Mouse (Mus musculus) limb, embryonic 14.5 days (tissue): ENCODE measurements around the gene Nfkbia. TPM values are rescaled to one million over a fixed set of nuclear protein-coding genes. Genes with fewer than 3 reads are reported as not detected.
A peak's percentile ranks its signal among the peaks of the same experiment; 100 is the strongest.

Experiments
- ATAC-seq: fragments of 200-750 bp; cut with Nextera tagmentation; 2 replicates; pipeline ENCODE4 v1.8.0; 2017; ENCODE audit warnings: low read depth, moderate number of reproducible peaks, moderate TSS enrichment; ENCODE audit not compliant: low FRiP score
- DNase-seq: peaks from one replicate; pipeline ENCODE4 v3.0.0-alpha.2; 2015; ENCODE audit warnings: low spot score
- H3K27ac ChIP-seq: fragments of 300-500 bp; sonication (generic); replicated peaks from 2 replicates; pipeline ENCODE4 v1.5.1; 2014; ENCODE audit warnings: low read depth, mild to moderate bottlenecking, low read length, moderate library complexity, mixed read lengths
- H3K27me3 ChIP-seq: fragments of 300-500 bp; sonication (generic); 2 replicates; pipeline ENCODE4 v1.6.1; 2014; ENCODE audit warnings: low read length, mixed read lengths; ENCODE audit not compliant: control insufficient read depth, insufficient read depth
- H3K36me3 ChIP-seq: fragments of 300-500 bp; sonication (generic); 2 replicates; pipeline ENCODE4 v1.6.1; 2014; ENCODE audit warnings: mild to moderate bottlenecking, low read length, moderate library complexity, mixed read lengths; ENCODE audit not compliant: control insufficient read depth, insufficient read depth
- H3K4me1 ChIP-seq: fragments of 300-500 bp; sonication (generic); 2 replicates; pipeline ENCODE4 v1.6.1; 2014; ENCODE audit warnings: antibody characterized with exemption, low read length, mixed read lengths; ENCODE audit not compliant: control insufficient read depth, insufficient read depth
- H3K4me2 ChIP-seq: fragments of 300-500 bp; sonication (generic); replicated peaks from 2 replicates; pipeline ENCODE4 v1.6.1; 2014; ENCODE audit warnings: low read depth, mild to moderate bottlenecking, low read length, moderate library complexity; ENCODE audit not compliant: severe bottlenecking
- H3K4me3 ChIP-seq: fragments of 300-500 bp; sonication (generic); replicated peaks from 2 replicates; pipeline ENCODE4 v1.5.1; 2014; ENCODE audit warnings: low read length
- H3K9ac ChIP-seq: fragments of 300-500 bp; sonication (generic); 2 replicates; pipeline ENCODE4 v1.6.1; 2014; ENCODE audit warnings: mild to moderate bottlenecking, low read depth, low read length, moderate library complexity; ENCODE audit not compliant: severe bottlenecking
- H3K9me3 ChIP-seq: fragments of 300-500 bp; sonication (generic); 2 replicates; pipeline ENCODE4 v1.6.1; 2016; ENCODE audit warnings: low read length; ENCODE audit not compliant: control insufficient read depth
- POLR2A ChIP-seq: fragments of 200-500 bp; IDR thresholded peaks from 2 replicates; pipeline ENCODE4 v1.8.0; 2012; ENCODE audit warnings: inconsistent platforms, mild to moderate bottlenecking, moderate library complexity, borderline replicate concordance; ENCODE audit not compliant: insufficient read depth, insufficient read length; ENCODE audit errors: extremely low read depth
- WGBS: fragments of 180-500 bp; shearing (Covaris S2); extraction: QIAGEN DNeasy Blood & Tissue Kit; methylation state at CpG from one replicate; pipeline ENCODE4 v1.1.7; 2014; 5-methylcytosine and 5-hydroxymethylcytosine counted together
- polyA plus RNA-seq, 2 experiments: library from polyadenylated mRNA; depleted of rRNA in 1 of 2; stranded (reverse) in 1 of 2; unstranded in 1 of 2; fragments of >200 nt; fragmentation: Nextera tagmentation in 1 of 2; extraction: Ambion mirVana in 1 of 2; gene quantifications; 2 replicates each; pipeline versions ENCODE4 v1.2.1 to v1.2.3; 2012 to 2014

Nfkbia gene
- polyA plus RNA-seq, 2 experiments = 76.0 to 111 TPM

DNA sequence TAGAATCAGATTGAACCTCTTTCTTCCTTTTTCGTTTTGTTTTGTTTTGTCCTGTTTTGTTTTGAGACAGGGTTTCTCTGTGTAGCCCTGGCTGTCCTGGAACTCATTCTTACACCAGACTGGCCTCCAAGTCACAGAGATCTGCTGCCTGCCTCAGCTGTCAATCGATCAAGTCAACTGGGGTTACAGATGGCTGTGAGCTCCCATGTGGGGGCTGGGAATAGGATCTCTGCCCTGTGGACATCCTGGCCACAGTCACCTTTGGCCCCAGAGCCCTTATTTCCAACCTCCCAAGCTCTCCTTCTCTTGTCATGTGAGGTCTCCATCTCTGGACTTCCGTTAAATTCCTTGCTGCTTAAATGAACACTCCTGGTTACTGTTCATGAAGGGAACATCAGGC lies 13.5 kb downstream of the Nfkbia start:
- DNase-seq = no peak
- no peak overlapping the region for H3K27ac ChIP-seq
- no peak overlapping the region for H3K4me3 ChIP-seq
- no peaks in the 10 kb centered on the region for H3K9me3 ChIP-seq
- no peak for TF ChIP-seq POLR2A
- H3K27me3 ChIP-seq = no peaks in the 10 kb centered on the region
- H3K4me1 ChIP-seq = peaks cover 2% of the 10 kb centered on the region
- H3K4me2 ChIP-seq = no peak overlapping the region
- WGBS = 77% methylated on average over 3 of the region's 3 CpGs
- no peak overlapping the region for H3K9ac ChIP-seq
- H3K36me3 ChIP-seq = no peaks in the 10 kb centered on the region
- ATAC-seq = no peak

DNA sequence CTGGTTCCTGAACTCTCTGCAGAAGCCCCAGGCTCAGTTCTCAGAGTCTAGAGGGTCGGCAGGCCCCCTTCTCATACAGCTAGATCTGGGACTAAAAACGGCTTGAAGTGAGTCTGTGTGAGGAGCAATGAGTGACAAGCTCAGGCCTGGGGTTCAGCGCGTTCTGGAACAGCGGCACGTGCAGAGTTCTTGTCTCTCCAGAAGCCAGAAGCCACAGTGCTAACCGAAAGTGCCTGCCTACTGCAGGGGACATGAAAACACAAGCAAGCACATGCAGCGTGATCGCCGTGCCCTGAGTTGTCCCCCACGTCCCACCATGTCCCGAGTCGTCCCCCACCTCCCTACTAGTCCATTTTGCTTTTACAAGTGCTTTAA lies 18.3 kb downstream of the Nfkbia start:
- Histone ChIP-seq H3K9ac (no peak overlapping the region), H3K36me3 (no peaks in the 10 kb centered on the region), H3K4me1 (peaks cover 11% of the 10 kb centered on the region; the same call in 1 of the 2 replicates), H3K4me3 (no peak overlapping the region), H3K27me3 (no peaks in the 10 kb centered on the region), H3K9me3 (no peaks in the 10 kb centered on the region), H3K4me2 (no peak overlapping the region), H3K27ac (no peak overlapping the region)
- ATAC-seq (no peak), DNase-seq (no peak)
- TF ChIP-seq POLR2A = no peak
- WGBS = 74% methylated on average over 13 of the region's 13 CpGs

DNA sequence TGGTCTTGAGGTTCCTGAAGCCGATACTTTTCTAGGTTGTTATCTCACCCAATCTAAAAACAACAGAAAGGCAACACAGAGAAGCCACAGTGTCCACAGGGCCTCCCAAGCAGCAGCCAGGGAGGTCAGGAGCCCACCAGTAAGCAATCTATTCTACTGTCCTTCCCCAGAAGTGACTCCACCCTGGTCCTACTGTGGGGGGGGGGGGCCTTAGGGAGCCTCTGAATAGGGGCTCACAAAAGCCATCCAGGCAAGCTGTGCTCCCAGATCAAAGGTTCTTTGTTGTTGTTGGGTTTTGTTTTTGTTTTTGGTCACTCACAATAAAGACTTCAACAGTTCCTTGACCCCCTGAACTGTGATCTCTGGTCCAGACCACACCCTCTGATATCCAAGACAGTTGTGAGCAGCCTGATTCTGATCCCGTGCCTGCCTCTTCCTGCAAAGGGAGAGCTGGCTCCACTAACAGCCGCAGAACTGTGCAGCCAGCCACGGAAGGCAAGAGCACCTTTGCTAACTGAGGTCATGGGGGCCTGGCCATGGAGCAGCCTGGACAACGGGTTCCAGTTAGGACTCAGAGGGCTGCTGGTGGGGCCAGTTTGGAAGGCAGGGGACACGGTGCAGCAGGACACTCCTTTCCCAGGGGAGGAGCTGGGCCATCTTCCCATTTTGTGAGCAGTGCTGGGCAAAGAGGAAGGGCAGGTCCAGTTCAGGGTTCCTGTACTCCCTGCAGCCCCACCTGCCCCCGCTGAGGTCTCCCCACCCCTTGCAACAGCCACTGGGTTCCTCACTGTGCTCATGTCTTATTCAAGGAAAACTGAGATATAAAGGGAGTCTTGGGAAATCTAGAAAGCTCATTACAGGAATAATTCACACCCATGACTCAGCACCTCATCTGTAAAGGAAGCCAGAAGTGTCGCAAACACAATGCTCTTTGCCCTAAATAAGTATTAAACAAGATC lies 18.9 kb downstream of the Nfkbia start:
- no peak for TF ChIP-seq POLR2A
- ATAC-seq (no peak), DNase-seq (no peak)
- Histone ChIP-seq H3K4me3 (no peak overlapping the region), H3K27ac (no peak overlapping the region), H3K9ac (peak overlapping the region; percentile 40; the same call in 1 of the 2 replicates), H3K4me2 (no peak overlapping the region), H3K36me3 (no peaks in the 10 kb centered on the region), H3K9me3 (no peaks in the 10 kb centered on the region), H3K4me1 (peaks cover 11% of the 10 kb centered on the region; the same call in 1 of the 2 replicates), H3K27me3 (no peaks in the 10 kb centered on the region)
- 32% methylated on average over 8 of the region's 8 CpGs for WGBS

- 81% methylated on average over 9 of the region's 9 CpGs for WGBS
- no peak overlapping the region for H3K4me3 ChIP-seq
- peaks cover 14% of the 10 kb centered on the region; the same call in 1 of the 2 replicates for H3K4me1 ChIP-seq
- DNase-seq (no peak), ATAC-seq (no peak)
- no peak for TF ChIP-seq POLR2A
- H3K36me3 ChIP-seq = no peaks in the 10 kb centered on the region
- no peak overlapping the region for H3K4me2 ChIP-seq
- no peaks in the 10 kb centered on the region for H3K27me3 ChIP-seq
- no peak overlapping the region for H3K27ac ChIP-seq
- H3K9ac ChIP-seq = no peak overlapping the region
- H3K9me3 ChIP-seq = no peaks in the 10 kb centered on the region
Measured at GRCm38 (mm10) chr12:55471344-55471743, 21.1 kb downstream of the Nfkbia start.

- ATAC-seq = no peak
- peaks cover 17% of the 10 kb centered on the region for H3K4me1 ChIP-seq
- H3K4me2 ChIP-seq = no peak overlapping the region
- TF ChIP-seq POLR2A = no peak
- H3K27me3 ChIP-seq = no peaks in the 10 kb centered on the region
- no peak overlapping the region for H3K9ac ChIP-seq
- H3K36me3 ChIP-seq = no peaks in the 10 kb centered on the region
- no peaks in the 10 kb centered on the region for H3K9me3 ChIP-seq
- 44% methylated on average over 5 of the region's 5 CpGs for WGBS
- no peak overlapping the region for H3K4me3 ChIP-seq
- H3K27ac ChIP-seq = no peak overlapping the region
- DNase-seq = no peak
Measured at GRCm38 (mm10) chr12:55470442-55470841, 22.0 kb downstream of the Nfkbia start.
